Mouse (Mus musculus) forebrain, embryonic 10.5 days (tissue): Measurements from ENCODE around the gene Gpr1. TPM values are rescaled to one million over a fixed set of nuclear protein-coding genes. Genes with fewer than 3 reads are reported as not detected.

Experiments
- DNase-seq: peaks from one replicate; pipeline ENCODE4 v3.0.0-alpha.2; 2017; ENCODE audit warnings: low spot score; ENCODE audit errors: extremely low spot score
- H3K27ac ChIP-seq: fragments of 300-500 bp; sonication (generic); 2 replicates; pipeline ENCODE4 v1.5.1; 2016; ENCODE audit warnings: mild to moderate bottlenecking
- H3K27me3 ChIP-seq: fragments of 300-500 bp; sonication (generic); 2 replicates; pipeline ENCODE4 v1.6.1; 2016; ENCODE audit warnings: mild to moderate bottlenecking; ENCODE audit not compliant: poor library complexity, severe bottlenecking
- H3K36me3 ChIP-seq: fragments of 300-500 bp; sonication (generic); replicated peaks from 2 replicates; pipeline ENCODE4 v1.6.1; 2016; ENCODE audit warnings: mild to moderate bottlenecking, moderate library complexity
- H3K4me1 ChIP-seq: fragments of 300-500 bp; sonication (generic); 2 replicates; pipeline ENCODE4 v1.6.1; 2016
- H3K4me3 ChIP-seq: fragments of 300-500 bp; sonication (generic); 2 replicates; pipeline ENCODE4 v1.5.1; 2016; ENCODE audit warnings: mild to moderate bottlenecking, moderate library complexity
- H3K9me3 ChIP-seq: fragments of 300-500 bp; sonication (generic); 2 replicates; pipeline ENCODE4 v1.6.1; 2016; ENCODE audit warnings: mild to moderate bottlenecking, moderate library complexity
- WGBS: fragments of 180-500 bp; shearing (Covaris S2); methylation state at CpG from one replicate; pipeline ENCODE4 v1.1.7; 2016; 5-methylcytosine and 5-hydroxymethylcytosine counted together
- polyA plus RNA-seq: library from polyadenylated mRNA; unstranded; fragments of >200 nt; fragmentation: Nextera tagmentation; extraction: Ambion mirVana; gene quantifications from 2 replicates; pipeline ENCODE4 v1.2.1, GENCODE M21; 2016

Gpr1 gene
- polyA plus RNA-seq, 1 experiment from 2014 or later: 0.26 TPM

GRCm38 (mm10) chr1:63248360-63248851, 34.1 kb upstream of the Gpr1 start:
- H3K36me3 ChIP-seq: no peaks in the 10 kb centered on the region
- peaks cover 71% of the 10 kb centered on the region for H3K27me3 ChIP-seq
- no peaks in the 10 kb centered on the region for H3K9me3 ChIP-seq
- peak overlapping the region; percentile 51 for H3K4me3 ChIP-seq
- WGBS: 1% methylated on average over 44 of the region's 44 CpGs
- H3K27ac ChIP-seq: peak overlapping the region; percentile 95
- peaks cover 75% of the 10 kb centered on the region for H3K4me1 ChIP-seq
- no peak for DNase-seq

- WGBS: under 1% methylated on average over 18 of the region's 18 CpGs
- peaks cover 70% of the 10 kb centered on the region for H3K4me1 ChIP-seq
- peak; percentile 65 for DNase-seq
- H3K9me3 ChIP-seq: no peaks in the 10 kb centered on the region
- H3K27me3 ChIP-seq: peaks cover 66% of the 10 kb centered on the region
- peak overlapping the region; percentile 51 for H3K4me3 ChIP-seq
- no peaks in the 10 kb centered on the region for H3K36me3 ChIP-seq
- H3K27ac ChIP-seq: peak overlapping the region; percentile 95
These were observed 33.6 kb upstream of the Gpr1 start for GRCm38 (mm10) chr1:63247831-63248359.

- Histone ChIP-seq H3K27me3 (peaks cover 57% of the 10 kb centered on the region), H3K4me3 (peak overlapping the region; percentile 51), H3K27ac (peak overlapping the region; percentile 95), H3K9me3 (no peaks in the 10 kb centered on the region), H3K4me1 (peaks cover 61% of the 10 kb centered on the region), H3K36me3 (no peaks in the 10 kb centered on the region)
- peak; percentile 88 for DNase-seq
- WGBS: under 1% methylated on average over 16 of the region's 16 CpGs
These were observed 32.6 kb upstream of the Gpr1 start for GRCm38 (mm10) chr1:63246862-63247521.

- H3K36me3 ChIP-seq: no peaks in the 10 kb centered on the region
- WGBS: 57% methylated on average over 4 of the region's 4 CpGs
These were observed 29.5 kb upstream of the Gpr1 start for GRCm38 (mm10) chr1:63243854-63244253.

GRCm38 (mm10) chr1:63239751-63240150, 25.4 kb upstream of the Gpr1 start:
- Histone ChIP-seq H3K27ac (no peak overlapping the region), H3K36me3 (no peaks in the 10 kb centered on the region), H3K4me1 (peaks cover 14% of the 10 kb centered on the region), H3K27me3 (no peaks in the 10 kb centered on the region), H3K9me3 (no peaks in the 10 kb centered on the region), H3K4me3 (no peak overlapping the region)
- no peak for DNase-seq
- WGBS: 92% methylated on average over 8 of the region's 8 CpGs

More at GRCm38 (mm10) chr1:63243854-63244253, 29.5 kb upstream of the Gpr1 start:
- peaks cover 30% of the 10 kb centered on the region for H3K4me1 ChIP-seq
- peaks cover 26% of the 10 kb centered on the region for H3K27me3 ChIP-seq
- DNase-seq: no peak
- no peaks in the 10 kb centered on the region for H3K9me3 ChIP-seq
- no peak overlapping the region for H3K27ac ChIP-seq
- H3K4me3 ChIP-seq: no peak overlapping the region

- Histone ChIP-seq H3K9me3 (no peaks in the 10 kb centered on the region), H3K4me3 (no peak overlapping the region), H3K4me1 (peaks cover 14% of the 10 kb centered on the region), H3K27ac (no peak overlapping the region), H3K27me3 (no peaks in the 10 kb centered on the region), H3K36me3 (no peaks in the 10 kb centered on the region)
- no peak for DNase-seq
- 68% methylated on average over 4 of the region's 4 CpGs for WGBS
These were observed 25.0 kb upstream of the Gpr1 start for GRCm38 (mm10) chr1:63239305-63239704.

- peaks cover 14% of the 10 kb centered on the region for H3K4me1 ChIP-seq
- no peak for DNase-seq
- peak overlapping the region; percentile 51 for H3K27ac ChIP-seq
- no peak overlapping the region for H3K4me3 ChIP-seq
- WGBS: 10% methylated on average over 5 of the region's 5 CpGs
- H3K36me3 ChIP-seq: no peaks in the 10 kb centered on the region
- H3K27me3 ChIP-seq: no peaks in the 10 kb centered on the region
- no peaks in the 10 kb centered on the region for H3K9me3 ChIP-seq
These were observed 23.0 kb upstream of the Gpr1 start for GRCm38 (mm10) chr1:63237371-63237770.

- Histone ChIP-seq H3K27me3 (no peaks in the 10 kb centered on the region), H3K9me3 (no peaks in the 10 kb centered on the region), H3K4me1 (peaks cover 8% of the 10 kb centered on the region), H3K27ac (no peak overlapping the region), H3K36me3 (no peaks in the 10 kb centered on the region), H3K4me3 (no peak overlapping the region)
- 81% methylated on average over 5 of the region's 5 CpGs for WGBS
- no peak for DNase-seq
These were observed 12.9 kb upstream of the Gpr1 start for GRCm38 (mm10) chr1:63227241-63227640.

GRCm38 (mm10) chr1:63225890-63226289, 11.5 kb upstream of the Gpr1 start:
- no peak for DNase-seq
- Histone ChIP-seq H3K27me3 (no peaks in the 10 kb centered on the region), H3K27ac (no peak overlapping the region), H3K4me1 (peaks cover 8% of the 10 kb centered on the region), H3K36me3 (no peaks in the 10 kb centered on the region), H3K9me3 (no peaks in the 10 kb centered on the region), H3K4me3 (no peak overlapping the region)
- WGBS: 7% methylated on average over 7 of the region's 7 CpGs

GRCm38 (mm10) chr1:63225009-63225408, 10.7 kb upstream of the Gpr1 start:
- DNase-seq: no peak
- Histone ChIP-seq H3K4me1 (peaks cover 8% of the 10 kb centered on the region), H3K4me3 (no peak overlapping the region), H3K36me3 (no peaks in the 10 kb centered on the region), H3K27ac (no peak overlapping the region), H3K9me3 (no peaks in the 10 kb centered on the region), H3K27me3 (no peaks in the 10 kb centered on the region)
- 91% methylated on average over 4 of the region's 4 CpGs for WGBS

- Histone ChIP-seq H3K27me3 (peaks cover 6% of the 10 kb centered on the region; the same call in 1 of the 2 replicates), H3K4me3 (no peak overlapping the region), H3K4me1 (peaks cover 4% of the 10 kb centered on the region), H3K36me3 (no peaks in the 10 kb centered on the region), H3K9me3 (peaks cover 5% of the 10 kb centered on the region; the same call in 1 of the 2 replicates), H3K27ac (no peak overlapping the region)
- 95% methylated on average over 4 of the region's 4 CpGs for WGBS
- no peak for DNase-seq
These were observed 4.9 kb upstream of the Gpr1 start for GRCm38 (mm10) chr1:63219277-63219676.

GRCm38 (mm10) chr1:63214631-63215030, 288 bp upstream of the Gpr1 start:
- Histone ChIP-seq H3K4me3 (no peak overlapping the region), H3K36me3 (no peaks in the 10 kb centered on the region), H3K4me1 (peaks cover 14% of the 10 kb centered on the region), H3K27ac (no peak overlapping the region), H3K27me3 (peaks cover 14% of the 10 kb centered on the region), H3K9me3 (peaks cover 5% of the 10 kb centered on the region; the same call in 1 of the 2 replicates)
- 47% methylated on average over 7 of the region's 7 CpGs for WGBS
- DNase-seq: no peak

- Histone ChIP-seq H3K27me3 (peaks cover 14% of the 10 kb centered on the region), H3K4me1 (peaks cover 14% of the 10 kb centered on the region), H3K27ac (peak overlapping the region; percentile 69; the same call in 1 of the 2 replicates), H3K36me3 (no peaks in the 10 kb centered on the region), H3K4me3 (peak overlapping the region; percentile 38), H3K9me3 (no peaks in the 10 kb centered on the region)
- no peak for DNase-seq
- WGBS: 15% methylated on average over 22 of the region's 22 CpGs
These were observed 669 bp downstream of the Gpr1 start for GRCm38 (mm10) chr1:63213478-63214270.
